Mouse (Mus musculus): ENCODE results near the gene Hecw1.

DNA sequence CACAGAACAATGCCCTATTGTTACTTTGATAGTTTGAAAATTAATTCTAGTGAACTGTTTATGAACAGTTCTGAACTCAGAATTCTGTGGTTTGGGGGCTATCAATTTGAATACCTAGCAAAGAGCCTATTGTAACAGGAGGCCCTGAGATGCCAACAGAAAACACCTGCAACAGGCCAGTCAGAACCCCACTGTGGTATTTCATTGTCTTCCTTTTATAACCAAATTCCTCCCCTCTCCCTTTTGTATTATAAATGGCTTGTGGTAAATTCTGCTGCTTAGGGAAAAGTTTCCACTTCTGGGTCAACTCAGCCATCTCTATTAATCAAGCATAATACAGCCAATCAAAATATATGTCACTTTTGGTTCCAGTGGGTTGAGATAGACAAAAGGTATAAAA is 83.5 kb downstream of the Hecw1 start:
- TF ChIP-seq CTCF (IDR thresholded peaks at IDR 0.05; ENCODE audit: control insufficient read depth, insufficient read depth, insufficient read length) (no peak), MAX (IDR thresholded peaks at IDR 0.05) (no peak), USF1 (IDR thresholded peaks at IDR 0.05; ENCODE audit: low read depth) (no peak), MYOD1 (IDR thresholded peaks at IDR 0.05; ENCODE audit: control insufficient read depth, insufficient read length, low read depth) (no peak), CEBPB (IDR thresholded peaks at IDR 0.05; ENCODE audit: low read depth) (no peak), MYOG (IDR thresholded peaks at IDR 0.05; ENCODE audit: control insufficient read depth, extremely low read depth, insufficient read length) (no peak), FOSL1 (IDR thresholded peaks at IDR 0.05; ENCODE audit: insufficient read depth, low read length, poor library complexity, severe bottlenecking) (no peak)
